Mouse (Mus musculus) heart, embryonic 11.5 days (tissue): ENCODE measurements around the gene Tedc2. TPM values are rescaled to one million over a fixed set of nuclear protein-coding genes. Genes with fewer than 3 reads are reported as not detected.

Source experiments
- ATAC-seq: fragments of 200-750 bp; cut with Nextera tagmentation; replicated peaks from 2 replicates; pipeline ENCODE4 v1.8.0; 2017; ENCODE audit warnings: moderate library complexity; ENCODE audit not compliant: insufficient number of reproducible peaks, low FRiP score, low TSS enrichment
- H3K27ac ChIP-seq: fragments of 300-500 bp; sonication (generic); 2 replicates; pipeline ENCODE4 v1.5.1; 2014; ENCODE audit warnings: mild to moderate bottlenecking, low read depth, low read length
- H3K27me3 ChIP-seq: fragments of 300-500 bp; sonication (generic); 2 replicates; pipeline ENCODE4 v1.6.1; 2014; ENCODE audit warnings: mild to moderate bottlenecking, low read length, mixed read lengths; ENCODE audit not compliant: control insufficient read depth, insufficient read depth
- H3K36me3 ChIP-seq: fragments of 300-500 bp; sonication (generic); 2 replicates; pipeline ENCODE4 v1.6.1; 2014; ENCODE audit warnings: mild to moderate bottlenecking, low read length, moderate library complexity, mixed read lengths; ENCODE audit not compliant: control insufficient read depth, insufficient read depth
- H3K4me1 ChIP-seq: fragments of 300-500 bp; sonication (generic); 2 replicates; pipeline ENCODE4 v1.6.1; 2014; ENCODE audit warnings: low read length; ENCODE audit not compliant: control insufficient read depth, insufficient read depth
- H3K4me2 ChIP-seq: fragments of 300-500 bp; sonication (generic); 2 replicates; pipeline ENCODE4 v1.6.1; 2014; ENCODE audit warnings: mild to moderate bottlenecking, moderate library complexity
- H3K4me3 ChIP-seq: fragments of 300-500 bp; sonication (generic); 2 replicates; pipeline ENCODE4 v1.5.1; 2014; ENCODE audit warnings: low read depth, low read length
- H3K9ac ChIP-seq: fragments of 300-500 bp; sonication (generic); 2 replicates; pipeline ENCODE4 v1.6.1; 2014; ENCODE audit warnings: mild to moderate bottlenecking, low read depth, low read length, moderate library complexity
- H3K9me3 ChIP-seq: fragments of 300-500 bp; sonication (generic); replicated peaks from 2 replicates; pipeline ENCODE4 v1.6.1; 2016; ENCODE audit warnings: low read length; ENCODE audit not compliant: control insufficient read depth
- WGBS: fragments of 180-500 bp; shearing (Covaris S2); extraction: QIAGEN DNeasy Blood & Tissue Kit; methylation state at CpG from one replicate; pipeline ENCODE4 v1.1.7; 2014; ENCODE audit not compliant: insufficient replicate concordance; 5-methylcytosine and 5-hydroxymethylcytosine counted together
- polyA plus RNA-seq: library from polyadenylated mRNA; unstranded; fragments of >200 nt; fragmentation: Nextera tagmentation; extraction: Ambion mirVana; gene quantifications from 2 replicates; pipeline ENCODE4 v1.2.1, GENCODE M21; 2014

Tedc2 gene
- polyA plus RNA-seq, 1 experiment from 2014 or later = 7.6 TPM

GRCm38 (mm10) chr17:24209043-24209915 lies 11.4 kb downstream of the Tedc2 start, which contains the start of gene Ntn3:
TSS of gene Ntn3 (minus strand) at chr17:24209531.
- peak; percentile 56 for ATAC-seq
- Histone ChIP-seq H3K36me3 (no peaks in the 10 kb centered on the region), H3K9ac (peak within 1 kb of the TSS; percentile 66), H3K4me2 (peak within 1 kb of the TSS; percentile 97), H3K4me1 (peaks cover 54% of the 10 kb centered on the region), H3K4me3 (peak within 1 kb of the TSS; percentile 44), H3K27ac (peak within 1 kb of the TSS; percentile 48), H3K9me3 (no peaks in the 10 kb centered on the region), H3K27me3 (peaks cover 32% of the 10 kb centered on the region)
- WGBS = under 1% methylated on average over 39 of the region's 43 CpGs

GRCm38 (mm10) chr17:24208641-24209042 lies 12.0 kb downstream of the Tedc2 start:
- no peaks in the 10 kb centered on the region for H3K36me3 ChIP-seq
- H3K9ac ChIP-seq = peak overlapping the region; percentile 66
- no peaks in the 10 kb centered on the region for H3K9me3 ChIP-seq
- peak overlapping the region; percentile 97 for H3K4me2 ChIP-seq
- H3K27ac ChIP-seq = peak overlapping the region; percentile 48
- peak overlapping the region; percentile 44 for H3K4me3 ChIP-seq
- WGBS = 3% methylated on average over 29 of the region's 29 CpGs
- peaks cover 61% of the 10 kb centered on the region for H3K4me1 ChIP-seq
- no peak; the same call in 1 of the 2 replicates for ATAC-seq
- H3K27me3 ChIP-seq = peaks cover 32% of the 10 kb centered on the region

- Histone ChIP-seq H3K9ac (peak overlapping the region; percentile 66; the same call in 1 of the 2 replicates), H3K4me2 (peak overlapping the region; percentile 97), H3K9me3 (no peaks in the 10 kb centered on the region), H3K4me3 (peak overlapping the region; percentile 44), H3K36me3 (no peaks in the 10 kb centered on the region), H3K4me1 (peaks cover 67% of the 10 kb centered on the region), H3K27me3 (peaks cover 32% of the 10 kb centered on the region), H3K27ac (peak overlapping the region; percentile 48; the same call in 1 of the 2 replicates)
- no peak for ATAC-seq
- WGBS = 55% methylated on average over 34 of the region's 34 CpGs
Observed at GRCm38 (mm10) chr17:24207768-24208640, 12.6 kb downstream of the Tedc2 start.

- peaks cover 68% of the 10 kb centered on the region for H3K4me1 ChIP-seq
- WGBS = 6% methylated on average over 60 of the region's 62 CpGs
- H3K9me3 ChIP-seq = no peaks in the 10 kb centered on the region
- H3K4me3 ChIP-seq = peak overlapping the region; percentile 71
- no peak overlapping the region for H3K27ac ChIP-seq
- ATAC-seq = 0 out of 2 replicates have a peak, but pooled peaks have one; percentile 25
- H3K9ac ChIP-seq = peak overlapping the region; percentile 70
- H3K36me3 ChIP-seq = no peaks in the 10 kb centered on the region
- peaks cover 32% of the 10 kb centered on the region for H3K27me3 ChIP-seq
- H3K4me2 ChIP-seq = peak overlapping the region; percentile 97
Observed at GRCm38 (mm10) chr17:24206451-24207351, 13.9 kb downstream of the Tedc2 start.

- peaks cover 29% of the 10 kb centered on the region for H3K27me3 ChIP-seq
- peak overlapping the region; percentile 71 for H3K4me3 ChIP-seq
- 8% methylated on average over 15 of the region's 15 CpGs for WGBS
- H3K36me3 ChIP-seq = no peaks in the 10 kb centered on the region
- H3K4me2 ChIP-seq = peak overlapping the region; percentile 97
- H3K9me3 ChIP-seq = no peaks in the 10 kb centered on the region
- ATAC-seq = 0 out of 2 replicates have a peak, but pooled peaks have one; percentile 2
- H3K27ac ChIP-seq = 0 out of 2 replicates have a peak overlapping the region, but pooled peaks have one; percentile 46
- peak overlapping the region; percentile 84 for H3K9ac ChIP-seq
- H3K4me1 ChIP-seq = peaks cover 62% of the 10 kb centered on the region
Observed at GRCm38 (mm10) chr17:24205908-24206361, 14.7 kb downstream of the Tedc2 start.

- Histone ChIP-seq H3K4me2 (peak within 1 kb of the TSS; percentile 97), H3K27me3 (peaks cover 25% of the 10 kb centered on the region), H3K9ac (peak within 1 kb of the TSS; percentile 84), H3K9me3 (no peaks in the 10 kb centered on the region), H3K4me1 (peaks cover 62% of the 10 kb centered on the region), H3K27ac (0 out of 2 replicates have a peak within 1 kb of the TSS, but pooled peaks have one; percentile 46), H3K36me3 (no peaks in the 10 kb centered on the region), H3K4me3 (peak within 1 kb of the TSS; percentile 71)
- ATAC-seq = peak; percentile 62
- 1% methylated on average over 65 of the region's 65 CpGs for WGBS
Observed at GRCm38 (mm10) chr17:24205284-24205888, 15.3 kb downstream of the Tedc2 start, which contains the start of gene Tbc1d24. TSS of gene Tbc1d24 (minus strand) at chr17:24205562.

GRCm38 (mm10) chr17:24204846-24205245 lies 15.8 kb downstream of the Tedc2 start:
- peaks cover 25% of the 10 kb centered on the region for H3K27me3 ChIP-seq
- H3K27ac ChIP-seq = 0 out of 2 replicates have a peak overlapping the region, but pooled peaks have one; percentile 10
- no peaks in the 10 kb centered on the region for H3K9me3 ChIP-seq
- no peak for ATAC-seq
- peak overlapping the region; percentile 97 for H3K4me2 ChIP-seq
- 7% methylated on average over 7 of the region's 7 CpGs for WGBS
- H3K9ac ChIP-seq = peak overlapping the region; percentile 84
- H3K4me3 ChIP-seq = peak overlapping the region; percentile 71
- peaks cover 66% of the 10 kb centered on the region for H3K4me1 ChIP-seq
- no peaks in the 10 kb centered on the region for H3K36me3 ChIP-seq
